8 mouse cellular contexts compared by ENCODE assay signal in the genomic region with DNA sequence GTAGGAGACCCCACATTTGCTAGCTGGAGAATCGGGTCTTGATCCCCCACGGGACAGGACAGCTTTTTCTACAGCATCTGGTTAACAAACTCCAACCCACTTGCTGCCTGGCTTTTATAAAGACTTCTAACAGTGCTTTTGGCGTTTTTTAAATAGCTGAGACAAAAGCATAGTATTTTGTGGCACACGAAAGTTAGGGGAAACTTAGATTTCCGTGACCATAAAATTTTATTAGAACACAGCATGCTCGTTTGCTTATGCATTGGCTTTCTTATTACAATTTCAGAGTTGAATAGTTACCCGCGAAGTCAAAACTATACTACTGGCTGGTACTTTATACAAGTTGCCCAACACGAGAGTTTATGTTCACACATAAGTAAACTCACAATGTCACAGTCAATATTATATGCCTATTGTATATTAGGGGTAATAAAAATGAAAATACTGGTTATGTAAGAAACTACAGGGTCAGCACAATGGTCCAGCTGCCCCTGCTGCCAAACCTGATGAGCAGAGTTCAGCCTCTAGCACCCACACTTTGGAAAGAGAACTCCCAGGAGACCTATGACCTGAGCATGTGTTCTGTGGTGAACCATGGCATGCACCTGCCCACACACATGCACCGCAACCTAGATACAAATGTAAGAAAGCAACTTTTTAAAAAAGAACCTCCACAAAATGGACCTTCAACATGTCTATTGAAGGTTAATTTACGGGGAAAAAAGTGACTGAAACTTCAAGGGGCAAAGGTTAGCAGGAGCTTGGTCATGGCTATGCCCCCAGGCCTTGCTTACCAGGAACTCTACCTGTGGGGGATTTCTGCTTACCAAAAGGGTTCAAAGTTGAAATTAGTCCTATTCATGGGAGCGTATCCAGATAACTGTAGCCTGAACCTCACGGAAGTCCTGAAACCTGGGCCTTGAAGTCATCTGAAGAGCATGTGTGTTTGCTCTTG. TPM values are rescaled to one million over a fixed set of nuclear protein-coding genes. Genes with fewer than 3 reads are reported as not detected.
DNase-seq lines count a peak whose midpoint lies in the region; ATAC-seq and TF ChIP-seq lines count a peak whose summit lies in the region.

No protein-coding gene starts in this region.

- H3K4me1 ChIP-seq in heart, embryonic 11.5 days (ENCODE audit: control insufficient read depth, insufficient read depth, low read length) = no peaks in the 10 kb centered on the region
- peaks cover 14% of the 10 kb centered on the region for H3K4me1 ChIP-seq in bone marrow macrophage, adult 2 months (ENCODE audit: control insufficient read depth, insufficient read depth, low read length)
- H3K4me1 ChIP-seq in intestine, postnatal 0 days (replicated peaks; ENCODE audit: control insufficient read depth, insufficient read depth, low read length) = no peaks in the 10 kb centered on the region
- peaks cover 9% of the 10 kb centered on the region for H3K4me1 ChIP-seq in midbrain, embryonic 13.5 days (replicated peaks)

- no peak for DNase-seq in heart, adult 11 months
- no peak for DNase-seq in ovary, postnatal 14 days (ENCODE audit: low spot score)
- no peak for DNase-seq in urinary bladder, postnatal 14 days (ENCODE audit: low spot score)
- DNase-seq in thymus, adult 18-20 months = no peak

- no peak overlapping the region for H3K27ac ChIP-seq in heart, embryonic 11.5 days (ENCODE audit: low read depth, low read length)
- no peak overlapping the region for H3K27ac ChIP-seq in bone marrow macrophage, adult 2 months (ENCODE audit: insufficient read depth, low read depth, low read length)
- no peak overlapping the region for H3K27ac ChIP-seq in intestine, postnatal 0 days (ENCODE audit: low read depth, low read length)
- H3K27ac ChIP-seq in midbrain, embryonic 13.5 days = no peak overlapping the region

- no peak for TF ChIP-seq CTCF in bone marrow macrophage, adult 2 months (IDR thresholded peaks at IDR 0.05; ENCODE audit: low read depth, low read length)
- no peak for TF ChIP-seq CTCF in intestine, postnatal 0 days (IDR thresholded peaks at IDR 0.05; ENCODE audit: low read depth)

- no peaks in the 10 kb centered on the region for H3K9me3 ChIP-seq in heart, embryonic 11.5 days (replicated peaks; ENCODE audit: control insufficient read depth, low read length)
- H3K9me3 ChIP-seq in intestine, postnatal 0 days (ENCODE audit: control insufficient read depth) = no peaks in the 10 kb centered on the region
- H3K9me3 ChIP-seq in midbrain, embryonic 13.5 days = no peaks in the 10 kb centered on the region

- no peak for TF ChIP-seq POLR2A in bone marrow macrophage, adult 2 months (IDR thresholded peaks at IDR 0.05; ENCODE audit: borderline replicate concordance, low read depth, low read length)

- peak overlapping the region; percentile 80 for H3K4me3 ChIP-seq in heart, embryonic 11.5 days (ENCODE audit: low read depth, low read length)
- peak overlapping the region; percentile 83 for H3K4me3 ChIP-seq in bone marrow macrophage, adult 2 months (ENCODE audit: insufficient read depth, low read length)
- peak overlapping the region; percentile 96 for H3K4me3 ChIP-seq in intestine, postnatal 0 days (ENCODE audit: low read depth, low read length)
- H3K4me3 ChIP-seq in midbrain, embryonic 13.5 days (replicated peaks) = peak overlapping the region; percentile 82

- H3K4me2 ChIP-seq in heart, embryonic 11.5 days = peak overlapping the region; percentile 77
- H3K4me2 ChIP-seq in intestine, postnatal 0 days (replicated peaks; ENCODE audit: low read depth) = peak overlapping the region; percentile 64
- H3K4me2 ChIP-seq in midbrain, embryonic 13.5 days (replicated peaks) = peak overlapping the region; percentile 94

- 59% methylated on average over 13 of the region's 13 CpGs for WGBS in heart, embryonic 11.5 days (ENCODE audit: insufficient replicate concordance)
- WGBS in intestine, postnatal 0 days = 49% methylated on average over 13 of the region's 13 CpGs
- WGBS in midbrain, embryonic 13.5 days = 68% methylated on average over 13 of the region's 13 CpGs

- H3K36me3 ChIP-seq in heart, embryonic 11.5 days (ENCODE audit: control insufficient read depth, insufficient read depth, low read length) = no peaks in the 10 kb centered on the region
- H3K36me3 ChIP-seq in intestine, postnatal 0 days (ENCODE audit: control insufficient read depth, insufficient read depth) = no peaks in the 10 kb centered on the region
- no peaks in the 10 kb centered on the region for H3K36me3 ChIP-seq in midbrain, embryonic 13.5 days

- ATAC-seq in heart, embryonic 11.5 days (replicated peaks; ENCODE audit: insufficient number of reproducible peaks, low FRiP score, low TSS enrichment) = no peak
- ATAC-seq in intestine, postnatal 0 days = no peak
- ATAC-seq in midbrain, embryonic 13.5 days = no peak

- 0 out of 2 replicates have a peak, but pooled peaks cover 2% of the 10 kb centered on the region for H3K27me3 ChIP-seq in heart, embryonic 11.5 days (ENCODE audit: control insufficient read depth, insufficient read depth, low read length)
- no peaks in the 10 kb centered on the region for H3K27me3 ChIP-seq in intestine, postnatal 0 days (replicated peaks; ENCODE audit: control insufficient read depth, insufficient read depth, low read length)
- H3K27me3 ChIP-seq in midbrain, embryonic 13.5 days = peaks cover 10% of the 10 kb centered on the region; the same call in 1 of the 2 replicates

- H3K9ac ChIP-seq in heart, embryonic 11.5 days (ENCODE audit: low read depth, low read length) = peak overlapping the region; percentile 70
- H3K9ac ChIP-seq in intestine, postnatal 0 days (ENCODE audit: low read depth, low read length) = peak overlapping the region; percentile 93
- H3K9ac ChIP-seq in midbrain, embryonic 13.5 days (replicated peaks) = peak overlapping the region; percentile 77; the same call in 1 of the 2 replicates

RNA-seq across cellular contexts. Expression of gene Nmrk1, which starts 0.8 kb away (rescaled TPM):
- polyA plus RNA-seq in heart, embryonic 11.5 days (2014; fragmentation: Nextera tagmentation; extraction: Ambion mirVana) = 6.0 and 7.6 TPM in 2 replicates
- polyA plus RNA-seq in bone marrow macrophage, adult 2 months (2012; ENCODE audit: insufficient read depth, insufficient read length, missing spikeins) = 12.7 and 12.8 TPM in 2 replicates
- polyA plus RNA-seq in intestine, postnatal 0 days (2015; fragmentation: Nextera tagmentation; extraction: Ambion mirVana) = 4.7 and 6.2 TPM in 2 replicates
- polyA plus RNA-seq in midbrain, embryonic 13.5 days (2015; fragmentation: Nextera tagmentation; extraction: Ambion mirVana) = 5.0 and 5.6 TPM in 2 replicates

RNA-seq across cellular contexts. Expression of gene Ostf1, which starts 0.9 kb away (rescaled TPM):
- 60.2 and 65.4 TPM in 2 replicates for polyA plus RNA-seq in heart, embryonic 11.5 days (2014; fragmentation: Nextera tagmentation; extraction: Ambion mirVana)
- 267 and 297 TPM in 2 replicates for polyA plus RNA-seq in bone marrow macrophage, adult 2 months (2012; ENCODE audit: insufficient read depth, insufficient read length, missing spikeins)
- 140 and 143 TPM in 2 replicates for polyA plus RNA-seq in intestine, postnatal 0 days (2015; fragmentation: Nextera tagmentation; extraction: Ambion mirVana)
- polyA plus RNA-seq in midbrain, embryonic 13.5 days (2015; fragmentation: Nextera tagmentation; extraction: Ambion mirVana) = 34.6 and 34.7 TPM in 2 replicates

RNA-seq across cellular contexts. Expression of gene Carnmt1, which starts 38.1 kb away (rescaled TPM):
- polyA plus RNA-seq in heart, embryonic 11.5 days (2014; fragmentation: Nextera tagmentation; extraction: Ambion mirVana) = 21.7 and 26.5 TPM in 2 replicates
- polyA plus RNA-seq in bone marrow macrophage, adult 2 months (2012; ENCODE audit: insufficient read depth, insufficient read length, missing spikeins) = 6.7 and 10.8 TPM in 2 replicates
- 14.5 and 15.5 TPM in 2 replicates for polyA plus RNA-seq in intestine, postnatal 0 days (2015; fragmentation: Nextera tagmentation; extraction: Ambion mirVana)
- 13.2 and 14.7 TPM in 2 replicates for polyA plus RNA-seq in midbrain, embryonic 13.5 days (2015; fragmentation: Nextera tagmentation; extraction: Ambion mirVana)
